Mouse (Mus musculus): ENCODE measurements at regions not wholly inside any gene's neighbourhood (a gene's known extent, or its start where the extent isn't known, plus 50 kb on each side); places are given as distances from the start of the nearest gene placed in this dataset.
"Not testable (repeated sequence)": the region's sequence is repeated elsewhere in the genome, so short reads cannot be mapped to it uniquely, and the experiment has no call there.

DNA sequence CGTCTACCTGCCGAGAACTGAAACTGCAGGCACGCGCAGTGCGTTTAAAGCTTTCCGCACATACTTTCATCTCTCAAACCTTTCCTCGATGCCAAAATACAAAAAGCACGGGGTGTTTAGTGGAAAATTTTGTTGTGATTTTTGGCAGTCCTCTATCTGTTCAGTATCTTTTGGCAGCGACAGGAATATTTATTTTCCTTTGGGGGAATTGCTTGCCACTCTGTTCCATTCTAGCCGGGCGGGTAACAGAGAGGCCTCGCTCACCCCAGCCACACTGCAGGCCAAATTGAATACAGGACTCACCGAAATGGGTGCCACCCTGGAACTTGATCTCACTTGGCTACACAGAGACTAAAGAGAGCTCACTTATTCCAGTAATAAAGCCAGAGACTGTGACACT is 97.8 kb upstream of the Mdm1 start:
- no peak for ATAC-seq (replicated peaks; ENCODE audit: low FRiP score, poor library complexity, severe bottlenecking)

DNA sequence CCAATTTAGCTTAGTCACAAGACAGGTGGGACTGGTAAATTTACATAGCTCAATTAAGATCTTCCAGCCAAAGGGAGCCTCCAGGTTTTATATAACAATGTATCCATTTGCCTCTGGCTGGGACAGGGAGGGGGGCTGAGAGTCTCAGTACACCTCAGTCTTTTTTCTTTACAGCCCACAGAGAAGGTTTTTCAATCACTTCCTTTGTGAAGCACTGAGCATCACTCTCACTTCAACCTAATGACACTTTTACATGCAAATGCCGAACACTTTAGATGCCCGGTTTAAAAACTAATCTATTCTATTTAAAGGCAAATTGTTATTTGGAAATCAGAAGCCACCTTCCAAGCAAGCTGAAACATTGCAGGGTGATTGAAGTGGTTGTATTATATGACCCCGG is 96.8 kb upstream of the Mdm1 start:
- ATAC-seq (replicated peaks; ENCODE audit: low FRiP score, poor library complexity, severe bottlenecking), result no peak

DNA sequence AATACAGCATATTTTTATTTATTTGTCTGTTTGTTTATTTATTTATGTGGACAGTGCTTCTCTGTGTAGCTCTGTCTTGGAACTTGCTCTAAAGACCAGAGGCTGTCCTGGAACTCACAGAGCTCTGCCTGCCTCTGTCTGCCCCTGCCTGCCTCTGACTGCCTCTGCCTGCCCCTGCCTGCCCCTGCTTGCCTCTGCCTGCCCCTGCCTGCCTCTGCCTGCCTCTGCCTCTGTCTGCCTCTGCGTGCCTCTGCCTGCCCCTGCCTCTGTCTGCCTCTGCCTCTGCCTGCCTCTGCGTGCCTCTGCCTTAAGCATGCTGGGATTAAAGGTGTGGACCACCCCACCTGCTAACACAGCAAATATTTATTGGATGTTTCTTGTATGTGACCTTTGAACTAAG is 96.2 kb upstream of the Mdm1 start:
- no peak for ATAC-seq (replicated peaks; ENCODE audit: low FRiP score, poor library complexity, severe bottlenecking)

DNA sequence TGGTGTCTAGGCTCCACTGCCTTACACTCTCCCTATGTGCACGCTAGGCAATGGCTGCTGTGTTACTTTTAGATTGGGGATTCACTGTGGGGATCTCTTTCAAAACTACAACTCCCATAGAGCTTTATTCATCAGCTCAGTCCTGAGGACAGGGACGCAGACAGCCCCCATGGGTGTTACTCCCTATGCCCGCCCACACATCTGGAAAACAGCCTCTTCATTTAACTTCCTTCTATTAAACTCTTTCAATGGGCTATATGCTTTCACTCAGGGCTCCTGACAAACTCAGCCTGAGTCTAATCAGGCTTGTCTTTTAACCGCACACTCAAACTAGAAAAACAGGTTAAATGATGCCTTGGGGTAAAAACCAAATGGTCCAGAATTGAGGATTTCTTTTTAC is 95.3 kb upstream of the Mdm1 start:
- ATAC-seq (replicated peaks; ENCODE audit: low FRiP score, poor library complexity, severe bottlenecking), result no peak

DNA sequence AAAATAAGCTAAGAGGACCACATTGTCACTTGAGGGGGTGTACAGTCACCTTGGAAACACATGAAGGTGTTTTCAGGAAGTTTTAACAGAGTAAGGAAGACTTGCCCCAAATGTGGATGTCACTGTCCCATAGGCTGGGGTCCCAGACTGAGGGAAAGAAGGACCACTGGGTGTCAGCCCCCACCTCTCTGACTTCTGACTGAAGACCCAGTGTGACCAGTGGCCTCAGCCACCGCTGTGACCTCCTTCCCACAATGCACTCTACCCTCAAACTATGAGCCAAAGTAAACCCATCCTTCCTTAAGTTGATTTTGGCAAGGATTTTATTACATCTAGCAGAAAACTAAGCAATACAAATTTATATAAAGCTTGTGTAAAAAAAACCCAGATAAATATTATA is 94.8 kb upstream of the Mdm1 start:
- no peak for ATAC-seq (replicated peaks; ENCODE audit: low FRiP score, poor library complexity, severe bottlenecking)

DNA sequence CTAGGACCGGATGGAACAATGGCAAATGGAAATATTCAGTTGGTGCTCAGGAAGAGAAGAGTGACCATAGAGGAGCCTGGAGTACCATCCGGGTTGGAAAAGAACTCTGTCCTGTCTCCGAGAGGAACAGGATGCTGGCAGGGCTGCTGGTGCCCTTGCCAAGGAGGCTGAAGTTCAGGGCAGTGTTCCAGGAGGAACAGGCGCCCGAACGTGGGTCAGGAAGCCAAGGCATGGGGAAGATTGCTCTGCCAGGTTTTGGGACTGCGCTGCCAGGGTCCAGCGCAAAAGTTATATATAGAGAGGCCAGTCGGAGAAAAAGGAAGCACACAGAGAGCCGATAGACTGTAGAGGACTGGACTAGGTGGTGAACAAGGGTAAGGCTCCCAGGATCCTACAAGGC is 92.3 kb upstream of the Mdm1 start:
- ATAC-seq (replicated peaks; ENCODE audit: low FRiP score, poor library complexity, severe bottlenecking), result no peak

DNA sequence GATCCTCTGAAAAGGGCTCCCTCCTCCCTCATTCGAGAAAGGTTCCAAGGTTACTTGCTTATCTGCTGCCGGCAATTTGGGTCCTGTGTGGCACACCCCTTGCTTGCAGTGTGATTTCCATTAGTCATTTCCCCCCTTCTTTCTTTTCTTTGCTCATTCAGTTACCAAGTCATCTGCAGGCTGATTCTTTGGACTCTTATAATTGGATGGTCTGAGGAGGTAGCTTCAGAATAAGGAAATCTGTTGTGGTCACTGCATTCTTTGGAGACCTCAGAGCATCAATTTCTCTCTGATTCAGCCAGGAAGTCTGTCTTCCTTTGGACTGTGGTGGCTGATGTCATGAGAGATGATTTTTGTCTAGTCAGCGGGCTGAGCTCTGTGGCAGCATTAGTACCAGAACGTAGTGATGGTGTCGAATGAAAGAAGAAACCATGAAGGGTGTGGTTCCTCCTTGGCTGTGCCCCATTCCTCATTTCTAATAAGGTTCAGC is 91.4 kb upstream of the Mdm1 start:
- ATAC-seq (replicated peaks; ENCODE audit: low FRiP score, poor library complexity, severe bottlenecking), result no peak

DNA sequence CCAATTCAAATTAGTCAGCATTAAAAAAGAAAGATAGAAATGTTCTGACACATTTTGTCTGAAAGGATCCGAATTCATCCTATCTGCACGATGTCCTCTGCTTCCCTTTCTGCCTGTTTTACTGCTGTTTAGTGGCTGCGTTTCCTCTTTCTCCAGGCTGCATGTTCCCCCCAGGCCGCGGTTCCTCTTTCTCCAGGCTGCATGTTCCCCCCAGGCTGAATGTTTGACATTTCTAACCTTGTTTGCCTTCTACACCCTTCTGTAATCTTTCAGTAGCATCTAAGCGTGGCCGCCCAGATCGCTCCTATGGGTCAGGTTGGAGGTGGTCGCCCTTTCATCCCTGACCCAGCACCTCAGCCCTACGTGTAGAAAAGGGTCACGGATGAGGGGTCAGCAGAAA is 89.6 kb upstream of the Mdm1 start:
- no peak for ATAC-seq (replicated peaks; ENCODE audit: low FRiP score, poor library complexity, severe bottlenecking)

DNA sequence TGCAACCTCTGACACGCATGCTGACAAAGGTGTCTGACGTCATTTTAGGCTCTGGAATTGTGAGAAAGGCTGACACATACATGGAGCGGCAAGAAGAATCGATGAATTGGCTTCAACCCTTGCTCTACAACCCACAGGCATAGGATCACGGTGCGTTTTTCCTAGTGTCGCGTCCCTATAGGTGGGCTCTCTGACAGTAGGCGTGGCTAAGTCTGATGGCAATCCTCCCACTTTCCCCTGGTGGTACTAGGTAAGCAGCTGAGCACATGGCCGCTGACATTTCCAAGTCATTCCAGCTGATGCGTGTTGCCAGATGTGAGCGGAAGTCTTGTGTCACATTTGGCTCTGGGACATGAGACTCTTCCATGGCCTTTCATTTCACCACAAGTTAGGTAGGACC is 89.1 kb upstream of the Mdm1 start:
- no peak for ATAC-seq (replicated peaks; ENCODE audit: low FRiP score, poor library complexity, severe bottlenecking)

DNA sequence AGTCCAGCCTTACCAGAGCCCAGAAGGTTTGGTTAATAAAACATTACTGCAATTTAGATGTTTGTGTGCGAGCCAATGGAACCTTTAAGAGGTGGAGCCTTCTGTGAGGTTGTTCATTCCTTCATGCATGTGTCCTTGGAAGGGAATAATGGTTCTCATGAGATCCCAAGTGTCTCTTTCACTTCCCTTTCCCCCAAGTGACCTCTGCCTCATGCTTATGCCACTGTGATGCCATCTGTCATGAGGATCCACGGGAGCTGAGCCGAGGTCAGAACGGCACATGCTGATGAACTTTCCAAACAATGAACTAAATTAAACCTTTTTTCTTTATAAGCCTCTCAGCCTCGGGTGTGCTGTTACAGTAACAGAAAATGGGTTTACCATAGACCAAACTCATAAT is 88.6 kb upstream of the Mdm1 start:
- ATAC-seq (replicated peaks; ENCODE audit: low FRiP score, poor library complexity, severe bottlenecking), result no peak

DNA sequence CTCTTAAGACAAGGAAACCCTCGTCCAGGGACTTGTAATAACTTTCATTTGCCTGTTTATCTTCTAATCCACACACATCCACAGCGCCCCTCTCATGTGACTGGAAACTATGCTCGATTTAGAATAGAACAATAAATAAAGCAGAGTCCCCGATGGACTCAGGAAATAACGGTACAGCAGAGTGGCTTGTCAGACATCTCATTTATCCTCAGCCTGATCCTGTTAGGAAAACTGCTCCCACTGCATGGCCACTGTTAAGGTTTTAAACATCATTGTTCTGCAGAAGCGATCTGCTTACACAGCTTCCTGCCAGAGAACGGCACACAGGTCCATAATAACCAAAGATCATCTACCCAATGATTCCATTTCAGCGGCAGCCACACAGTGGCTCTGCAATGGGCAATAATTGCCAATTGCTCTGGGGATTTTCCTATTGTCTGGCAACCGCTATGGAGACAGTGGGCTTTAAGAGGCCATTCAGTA is 84.8 kb upstream of the Mdm1 start:
- no peak for ATAC-seq (replicated peaks; ENCODE audit: low FRiP score, poor library complexity, severe bottlenecking)

DNA sequence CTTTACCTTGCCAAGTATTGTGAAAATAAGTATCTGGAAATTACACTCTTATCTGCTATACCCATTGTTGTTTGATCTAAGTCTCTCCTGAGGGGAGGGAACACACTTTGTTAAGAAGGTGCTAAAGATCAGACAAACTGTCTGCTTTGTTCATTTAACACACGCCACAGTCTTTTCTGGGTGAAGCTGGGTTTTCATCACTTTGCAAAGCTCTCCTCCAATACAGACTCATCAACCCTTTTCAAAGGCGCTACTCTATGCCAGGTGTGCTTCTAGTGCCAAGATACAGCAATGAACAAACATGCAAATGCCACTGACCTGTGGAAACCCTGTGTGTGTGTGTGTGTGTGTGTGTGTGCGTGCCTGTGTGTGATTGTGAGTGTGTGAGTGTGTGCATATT is 84.1 kb upstream of the Mdm1 start:
- ATAC-seq (replicated peaks; ENCODE audit: low FRiP score, poor library complexity, severe bottlenecking), result no peak

DNA sequence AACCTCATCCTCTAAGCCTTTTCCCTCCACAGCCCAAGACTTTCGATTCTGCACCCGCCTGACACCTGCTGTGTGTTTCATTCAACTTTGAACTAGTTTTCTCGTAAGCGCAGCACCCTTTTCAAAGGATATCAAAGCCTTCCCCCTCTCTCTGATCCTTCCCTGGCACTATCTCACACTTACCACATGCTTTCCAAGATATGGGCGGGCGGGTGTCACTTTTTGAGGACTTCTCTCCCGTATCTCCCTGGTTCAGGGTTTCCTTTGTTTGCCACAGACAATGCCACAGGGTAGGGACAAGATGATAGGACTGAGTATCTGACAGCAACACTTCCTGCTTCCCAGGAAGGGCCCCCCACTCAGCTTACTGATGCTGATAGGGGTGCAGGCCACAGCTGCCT is 76.8 kb upstream of the Mdm1 start:
- ATAC-seq (replicated peaks; ENCODE audit: low FRiP score, poor library complexity, severe bottlenecking), result no peak

DNA sequence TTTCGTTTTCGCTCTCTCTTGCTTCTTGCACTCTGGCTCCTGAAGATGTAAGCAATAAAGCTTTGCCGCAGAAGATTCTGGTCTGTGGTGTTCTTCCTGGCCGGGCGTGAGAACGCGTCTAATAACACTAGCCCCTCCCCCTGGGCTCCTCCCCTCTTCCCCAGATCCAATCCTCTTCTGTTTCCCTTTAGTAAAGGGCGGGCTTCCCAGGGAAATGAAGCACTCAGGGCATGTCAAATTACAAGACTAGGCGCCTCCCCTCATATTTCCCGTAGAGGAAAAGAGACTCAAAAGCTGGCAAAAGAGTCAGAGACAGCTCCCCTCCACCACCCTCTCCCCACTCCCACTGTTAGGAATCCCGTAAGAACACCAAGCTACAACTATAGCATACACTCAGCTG is 65.3 kb upstream of the Mdm1 start:
- not testable (repeated sequence) for ATAC-seq (replicated peaks; ENCODE audit: low FRiP score, poor library complexity, severe bottlenecking)

DNA sequence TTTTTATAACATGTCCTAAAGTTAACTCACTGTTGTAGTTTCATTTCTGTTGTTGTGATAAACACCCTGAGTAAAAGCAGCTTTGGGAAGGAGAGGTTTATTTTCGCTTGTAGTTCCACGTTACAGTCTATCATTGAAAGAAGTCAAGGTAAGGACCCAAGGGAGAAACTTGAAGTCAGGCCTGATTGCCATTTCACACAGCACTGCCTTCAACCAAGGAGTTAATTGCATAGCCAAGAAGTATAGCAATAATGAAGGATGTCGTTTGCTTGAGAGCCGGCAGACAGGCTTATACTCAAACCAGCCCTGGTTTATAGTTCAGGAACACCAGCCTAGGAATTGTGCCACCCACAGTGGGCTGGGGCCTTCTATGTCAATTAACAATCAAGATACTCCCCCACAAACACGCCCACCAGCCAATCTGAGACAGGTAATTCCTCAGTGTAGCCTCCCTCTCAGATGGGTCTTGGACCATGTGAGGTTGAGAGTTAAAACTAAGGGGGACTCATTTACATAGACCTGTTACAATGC is 59.9 kb upstream of the Mdm1 start:
- ATAC-seq (replicated peaks; ENCODE audit: low FRiP score, poor library complexity, severe bottlenecking), result no peak

DNA sequence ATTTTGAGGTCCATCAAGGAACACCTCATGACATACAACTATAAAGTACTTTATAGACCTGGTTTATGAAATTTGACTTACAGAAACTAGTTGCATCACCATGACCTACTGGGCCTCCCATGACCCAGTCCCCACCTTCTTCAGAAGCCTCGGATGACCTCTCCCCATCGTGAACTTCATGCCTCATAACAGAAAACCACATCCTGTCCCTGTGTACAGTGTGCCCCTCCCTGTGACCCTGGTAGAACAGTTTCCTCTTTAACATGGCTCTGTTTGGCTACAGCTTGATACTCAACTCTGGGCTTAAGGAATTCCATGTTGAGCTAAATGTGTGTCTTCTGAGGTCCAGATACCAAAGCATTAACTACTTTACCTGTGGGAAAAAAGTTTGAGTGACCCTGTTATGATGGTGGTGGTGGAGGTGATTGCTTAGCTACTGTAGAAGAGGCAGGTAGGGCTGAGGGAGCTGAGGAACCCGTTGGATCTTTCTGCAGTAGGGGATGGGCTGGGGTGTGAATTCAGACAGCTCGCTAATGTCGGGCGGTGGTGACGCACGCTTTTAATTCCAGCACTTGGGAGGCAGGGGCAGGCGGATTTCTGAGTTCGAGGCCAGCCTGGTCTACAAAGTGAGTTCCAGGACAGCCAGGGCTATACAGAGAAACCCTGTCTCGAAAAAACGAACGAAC is 58.4 kb upstream of the Mdm1 start:
- no peak for ATAC-seq (replicated peaks; ENCODE audit: low FRiP score, poor library complexity, severe bottlenecking)

DNA sequence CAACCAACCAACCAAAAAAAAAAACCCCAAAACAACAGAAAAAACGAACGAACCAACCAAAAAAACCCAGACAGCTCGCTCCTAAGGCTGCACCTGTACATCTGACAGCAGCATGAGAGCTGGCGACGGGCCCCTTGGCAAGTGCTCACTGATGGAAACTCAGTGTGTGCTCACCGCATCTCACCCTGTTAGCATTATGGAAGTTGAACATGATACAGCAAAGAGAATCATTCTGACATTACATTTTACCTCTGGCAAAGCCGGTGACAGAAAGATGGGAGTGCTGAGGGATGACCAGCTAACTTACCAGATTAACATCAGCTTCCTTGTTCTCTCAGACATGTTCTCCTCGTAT is 57.9 kb upstream of the Mdm1 start:
- no peak for ATAC-seq (replicated peaks; ENCODE audit: low FRiP score, poor library complexity, severe bottlenecking)

DNA sequence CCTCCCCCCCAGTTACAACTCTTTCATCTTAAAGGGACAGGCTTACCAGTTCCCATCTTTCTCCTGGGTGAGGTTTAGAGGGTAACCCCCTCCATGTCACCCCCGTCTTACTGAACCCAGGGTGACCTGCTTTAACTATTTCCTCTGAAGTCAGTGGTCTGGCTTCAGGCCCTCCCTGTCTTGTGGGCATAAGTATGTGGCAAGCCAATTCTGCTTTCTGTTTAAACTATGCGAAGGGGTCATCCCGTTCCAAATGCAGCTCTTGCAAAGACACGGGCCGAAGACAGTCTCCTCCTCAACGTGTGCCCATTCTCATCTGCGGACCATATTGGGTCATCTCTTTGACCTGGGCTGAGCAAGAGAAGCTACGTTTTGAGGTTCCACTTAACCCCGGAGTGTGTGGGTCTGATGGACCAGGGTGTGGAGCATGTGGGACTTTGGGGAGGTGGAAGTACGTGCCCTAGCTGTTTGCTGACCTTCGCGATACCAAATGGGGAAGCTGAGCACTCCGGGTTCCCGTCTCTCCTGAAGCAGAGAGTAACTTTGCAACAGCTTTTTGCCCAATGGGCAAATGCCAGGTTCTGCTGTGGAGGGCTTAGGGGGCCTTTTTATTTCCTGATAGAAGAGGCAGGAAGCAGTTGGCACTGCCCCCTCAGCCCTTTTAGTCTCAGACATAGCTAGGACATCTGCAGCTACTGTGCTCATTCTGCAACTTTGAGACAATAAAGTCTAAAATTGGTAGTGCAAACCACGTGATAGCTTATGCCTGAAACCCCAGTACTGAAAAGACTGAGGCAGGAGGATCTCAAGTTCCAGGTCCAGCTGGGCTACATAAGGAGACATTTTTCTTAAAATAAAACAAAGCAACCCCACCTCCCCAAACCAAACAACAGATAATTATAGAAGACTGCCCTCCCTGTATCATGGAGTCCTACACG is 56.3 kb upstream of the Mdm1 start:
- ATAC-seq (replicated peaks; ENCODE audit: low FRiP score, poor library complexity, severe bottlenecking), result no peak

DNA sequence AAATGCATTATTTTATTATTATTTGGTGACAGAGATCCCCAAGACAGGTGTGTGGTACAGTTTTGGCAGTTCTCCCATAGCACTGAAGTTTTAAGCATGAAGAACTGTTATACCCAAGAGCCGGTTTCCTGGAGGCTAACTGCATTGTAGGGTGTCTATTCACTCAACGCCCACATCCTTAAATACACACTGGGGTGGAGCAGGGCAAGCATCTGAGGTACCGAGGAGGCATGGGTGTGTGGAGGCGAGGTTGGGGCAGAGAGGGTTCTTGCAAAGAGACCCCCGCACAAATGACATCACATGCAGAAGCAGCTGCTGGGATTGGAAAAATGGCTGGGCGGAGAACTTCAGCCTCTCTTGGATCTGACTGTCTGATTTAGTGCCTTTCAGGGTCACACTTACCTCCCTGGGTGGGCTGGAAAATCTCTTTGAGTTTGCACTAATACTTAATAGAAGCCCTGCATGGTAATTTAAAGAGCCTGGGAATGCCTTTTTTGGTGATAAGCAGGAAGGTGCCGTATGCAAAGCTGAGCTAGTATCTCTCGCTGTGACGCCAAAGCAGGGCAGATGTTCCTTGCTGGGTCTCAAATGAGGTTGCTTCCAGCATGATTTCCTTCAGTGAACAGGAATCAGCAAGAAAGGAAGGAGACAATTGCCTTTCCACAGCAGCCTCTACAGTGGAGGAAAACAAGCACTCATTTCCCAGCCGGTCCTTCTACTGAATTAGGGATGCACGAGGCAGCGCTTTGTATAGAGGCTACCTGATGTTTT is 53.9 kb upstream of the Mdm1 start:
- ATAC-seq (replicated peaks; ENCODE audit: low FRiP score, poor library complexity, severe bottlenecking), result no peak

DNA sequence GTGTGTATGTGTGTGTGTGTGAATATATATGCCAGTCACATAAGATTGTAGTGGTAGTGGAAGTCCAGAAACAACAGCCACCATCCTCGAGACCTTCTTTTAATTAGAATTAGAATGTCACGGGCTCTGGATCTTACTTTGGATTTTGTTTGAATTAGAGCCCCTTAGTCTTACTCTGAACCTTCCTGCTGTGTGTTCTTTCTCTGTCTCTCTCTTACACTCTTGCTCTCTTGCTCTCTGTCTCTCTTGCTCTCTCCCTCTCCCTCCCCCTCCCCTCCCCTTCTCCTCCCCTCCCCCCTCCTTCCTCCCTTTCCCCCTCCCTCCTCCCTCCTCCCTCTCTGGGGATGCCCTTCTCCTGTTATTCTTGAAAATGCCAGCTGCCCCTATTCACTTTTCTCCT is 53.1 kb upstream of the Mdm1 start:
- ATAC-seq (replicated peaks; ENCODE audit: low FRiP score, poor library complexity, severe bottlenecking), result no peak
